Mouse (Mus musculus) E14TG2a.4 (cell line): ENCODE measurements around the gene Slamf6.

Experiments
- CTCF ChIP-seq: conservative IDR thresholded peaks from 2 replicates; pipeline ENCODE4 v1.5.1; 2014; ENCODE audit warnings: low read length
- POU5F1 ChIP-seq: IDR thresholded peaks from 2 replicates; pipeline ENCODE4 v1.6.1; 2014; ENCODE audit warnings: low read length, borderline replicate concordance

DNA sequence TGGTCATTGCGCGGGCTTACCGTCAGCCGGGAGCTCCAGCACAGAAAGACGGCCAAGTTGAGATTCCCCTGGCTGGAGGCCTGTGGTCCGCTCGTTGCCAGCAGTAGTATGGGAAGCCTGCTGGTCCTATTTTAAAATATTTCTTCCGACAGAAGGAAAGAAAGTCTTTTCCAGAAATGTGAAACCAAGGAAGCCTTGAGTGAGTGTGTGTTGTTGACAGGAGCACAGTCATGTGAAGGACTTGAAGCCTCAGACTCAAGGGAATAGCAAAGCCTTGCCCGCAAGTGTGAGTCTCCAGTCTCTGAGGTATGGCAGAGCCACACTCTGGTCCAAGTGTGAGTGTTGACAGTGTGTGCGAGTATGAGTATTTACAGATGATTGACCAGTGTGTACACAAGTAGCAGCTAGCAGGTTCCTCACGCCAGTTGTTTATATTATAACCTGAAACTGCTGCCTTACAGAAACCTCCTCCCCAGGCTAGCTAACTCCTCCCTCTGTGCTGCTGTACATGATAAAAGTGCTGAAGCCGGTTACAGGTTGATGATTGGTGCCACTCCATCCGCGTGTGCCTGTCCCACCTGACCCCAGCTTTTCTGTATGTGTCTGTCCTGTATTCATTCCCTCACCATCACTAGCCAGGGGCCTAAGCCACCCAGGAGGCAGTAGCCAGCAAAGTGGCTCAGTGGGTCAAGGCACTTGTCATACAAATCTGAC lies 59.7 kb downstream of the Slamf6 start:
- TF ChIP-seq CTCF (no peak), POU5F1 (no peak)
